Mouse (Mus musculus) bone marrow macrophage, adult 2 months (primary cell): ENCODE results near the gene Trim63.

Source experiments
- CTCF ChIP-seq: IDR thresholded peaks from 2 replicates; pipeline ENCODE4 v1.5.1; 2012; ENCODE audit warnings: low read depth, mild to moderate bottlenecking, low read length, moderate library complexity
- POLR2A ChIP-seq: IDR thresholded peaks from 2 replicates; pipeline ENCODE4 v1.6.1; 2012; ENCODE audit warnings: mild to moderate bottlenecking, low read depth, low read length, borderline replicate concordance

GRCm38 (mm10) chr4:134371316-134371855 lies 56.5 kb downstream of the Trim63 start:
- no peak for TF ChIP-seq CTCF
- TF ChIP-seq POLR2A = no peak
